Mouse (Mus musculus) ES-E14 (cell line): ENCODE data around the gene Yipf4. TPM values are rescaled to one million over a fixed set of nuclear protein-coding genes. Genes with fewer than 3 reads are reported as not detected.
A peak's percentile ranks its signal among the peaks of the same experiment; 100 is the strongest.
"Not testable (repeated sequence)": the region's sequence is repeated elsewhere in the genome, so short reads cannot be mapped to it uniquely, and the experiment has no call there.

Experiments used
- DNase-seq: peaks from one replicate; pipeline ENCODE4 v3.0.0-alpha.2; 2013; ENCODE audit warnings: low read depth, low spot score
- H3K27ac ChIP-seq: 2 replicates; pipeline ENCODE4 v1.5.1; 2012; ENCODE audit warnings: low read depth, mild to moderate bottlenecking, low read length, moderate library complexity, mixed read lengths; ENCODE audit not compliant: poor library complexity, insufficient read depth, severe bottlenecking
- H3K36me3 ChIP-seq: 2 replicates; pipeline ENCODE4 v1.6.1; 2012; ENCODE audit warnings: mild to moderate bottlenecking, low read length, moderate library complexity, mixed read lengths; ENCODE audit not compliant: control insufficient read depth, poor library complexity, insufficient read depth, severe bottlenecking
- H3K4me1 ChIP-seq, 2 experiments: fragments of 150-350 bp in 1 of 2; sonication (generic) in 1 of 2; 2 replicates each; pipeline ENCODE4 v1.6.1; 2012; ENCODE audit warnings: low read length in 2 of 2, mild to moderate bottlenecking in 1 of 2, mixed read lengths in 1 of 2; ENCODE audit not compliant: control insufficient read depth in 2 of 2, insufficient read depth in 2 of 2, poor library complexity in 1 of 2
- H3K4me3 ChIP-seq, 2 experiments: fragments of 150-350 bp in 1 of 2; sonication (generic) in 1 of 2; 2 replicates each; pipeline ENCODE4 v1.5.1; 2012; ENCODE audit warnings: low read length in 2 of 2, low read depth in 1 of 2, mild to moderate bottlenecking in 1 of 2, mixed read lengths in 1 of 2; ENCODE audit not compliant: insufficient read depth in 1 of 2, poor library complexity in 1 of 2, severe bottlenecking in 1 of 2
- H3K9ac ChIP-seq: 2 replicates; pipeline ENCODE4 v1.6.1; 2012; ENCODE audit warnings: low read depth, mild to moderate bottlenecking, low read length, mixed read lengths; ENCODE audit not compliant: poor library complexity, insufficient read depth, severe bottlenecking
- H3K9me3 ChIP-seq: fragments of 150-350 bp; sonication (generic); 2 replicates; pipeline ENCODE4 v1.6.1; 2012; ENCODE audit warnings: low read depth, mild to moderate bottlenecking, low read length; ENCODE audit not compliant: control insufficient read depth, insufficient read depth
- CHD2 ChIP-seq: IDR thresholded peaks from 2 replicates; pipeline ENCODE4 v1.6.1; 2014; ENCODE audit warnings: mild to moderate bottlenecking, low read depth, low read length, inconsistent platforms
- HCFC1 ChIP-seq: IDR thresholded peaks from 2 replicates; pipeline ENCODE4 v1.6.1; 2012; ENCODE audit warnings: low read length, inconsistent platforms, borderline replicate concordance; ENCODE audit not compliant: insufficient read depth
- MAFK ChIP-seq: IDR thresholded peaks from 2 replicates; pipeline ENCODE4 v1.6.1; 2014; ENCODE audit warnings: mild to moderate bottlenecking, low read depth, low read length, inconsistent platforms; ENCODE audit not compliant: insufficient read depth
- ZC3H11A ChIP-seq: IDR thresholded peaks from 2 replicates; pipeline ENCODE4 v1.6.1; 2012; ENCODE audit warnings: low read depth, mild to moderate bottlenecking, inconsistent platforms, low read length, borderline replicate concordance
- ZNF384 ChIP-seq: IDR thresholded peaks from 2 replicates; pipeline ENCODE4 v1.6.1; 2012; ENCODE audit warnings: low read depth, low read length, inconsistent platforms
- in situ Hi-C, 2 experiments: fragments of 600-800 bp; cut with MboI; formaldehyde crosslinking; loops; one replicate each; pipeline ENCODE4 v1.15.1; 2025; ENCODE audit warnings: low sequenced_read_pairs in 2 of 2, inconsistent platforms in 1 of 2; ENCODE audit not compliant: unreplicated experiment in 2 of 2
- total RNA-seq: library from RNA; depleted of rRNA; stranded (reverse); fragments of 300-350 nt; gene quantifications from 2 replicates; pipeline ENCODE4 v1.2.3, GENCODE M21; 2012

The Yipf4 gene
- total RNA-seq, 1 experiment, result 69.7 TPM

- no peaks in the 10 kb centered on the region for H3K9me3 ChIP-seq
- in situ Hi-C loops, result no loop called here
- no peak for TF ChIP-seq CHD2
- no peak for TF ChIP-seq HCFC1
- TF ChIP-seq ZNF384, result no peak
- no peak for TF ChIP-seq ZC3H11A
- TF ChIP-seq MAFK, result no peak
- DNase-seq, result no peak
- H3K4me3 ChIP-seq, result no peak overlapping the region
- no peaks in the 10 kb centered on the region for H3K36me3 ChIP-seq
- peaks cover 0 to 2% of the 10 kb centered on the region in 2 experiments; a peak in 1 of 4 replicates for H3K4me1 ChIP-seq
- H3K9ac ChIP-seq, result no peak overlapping the region
- H3K27ac ChIP-seq, result no peak overlapping the region
Observed at GRCm38 (mm10) chr17:74463510-74463909, 25.8 kb upstream of the Yipf4 start.

- H3K9me3 ChIP-seq, H3K4me1 ChIP-seq, DNase-seq, H3K27ac ChIP-seq, H3K9ac ChIP-seq, H3K4me3 ChIP-seq, in situ Hi-C loops, H3K36me3 ChIP-seq: not testable (repeated sequence)
Observed at GRCm38 (mm10) chr17:74467981-74468380, 21.3 kb upstream of the Yipf4 start.

GRCm38 (mm10) chr17:74470133-74470532 lies 19.2 kb upstream of the Yipf4 start:
- H3K4me3 ChIP-seq, H3K27ac ChIP-seq, H3K9ac ChIP-seq, in situ Hi-C loops, H3K4me1 ChIP-seq, DNase-seq, H3K36me3 ChIP-seq, H3K9me3 ChIP-seq: not testable (repeated sequence)

GRCm38 (mm10) chr17:74480361-74481069 lies 8.8 kb upstream of the Yipf4 start:
- Histone ChIP-seq H3K4me3 (no peak overlapping the region), H3K4me1 (peaks cover 3% of the 10 kb centered on the region in 2 experiments; a peak in 2 of 4 replicates), H3K36me3 (no peaks in the 10 kb centered on the region), H3K9ac (no peak overlapping the region), H3K9me3 (no peaks in the 10 kb centered on the region; the same call in 1 of the 2 replicates), H3K27ac (no peak overlapping the region)
- no peak for DNase-seq
- TF ChIP-seq MAFK (no peak), ZNF384 (no peak), HCFC1 (no peak), CHD2 (no peak), ZC3H11A (no peak)
- in situ Hi-C loops, result no loop called here

DNA sequence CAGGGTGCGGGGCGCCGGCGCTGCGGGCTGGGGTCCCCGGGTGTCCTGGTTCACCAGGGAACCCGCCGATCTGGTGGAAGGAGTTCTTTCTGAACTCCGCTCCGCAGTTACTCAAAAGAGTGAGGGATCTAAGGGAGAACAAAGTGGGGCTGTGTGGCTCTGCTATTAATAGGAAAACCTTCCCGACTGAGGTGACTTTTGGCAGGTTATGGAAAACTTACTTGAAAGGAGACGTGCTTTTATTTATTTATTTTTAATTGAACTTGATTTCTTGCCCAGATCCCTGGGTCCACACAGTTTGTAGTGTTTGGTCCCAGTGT lies 568 bp downstream of the Yipf4 start:
- Histone ChIP-seq H3K4me1 (no peaks in the 10 kb centered on the region), H3K9me3 (no peaks in the 10 kb centered on the region), H3K9ac (peak overlapping the region; percentile 74), H3K4me3 (peak overlapping the region; percentile 77 to 90), H3K36me3 (peaks cover 3% of the 10 kb centered on the region; the same call in 1 of the 2 replicates), H3K27ac (no peak overlapping the region)
- in situ Hi-C loops, result no loop called here
- no peak for DNase-seq
- TF ChIP-seq CHD2 (no peak), HCFC1 (no peak), ZNF384 (no peak), ZC3H11A (no peak), MAFK (no peak)
